Mouse (Mus musculus): Measurements from ENCODE around the gene Arid4a. TPM values are rescaled to one million over a fixed set of nuclear protein-coding genes. Genes with fewer than 3 reads are reported as not detected.

Gene Arid4a
- total RNA-seq, 1 experiment: 10.9 TPM

DNA sequence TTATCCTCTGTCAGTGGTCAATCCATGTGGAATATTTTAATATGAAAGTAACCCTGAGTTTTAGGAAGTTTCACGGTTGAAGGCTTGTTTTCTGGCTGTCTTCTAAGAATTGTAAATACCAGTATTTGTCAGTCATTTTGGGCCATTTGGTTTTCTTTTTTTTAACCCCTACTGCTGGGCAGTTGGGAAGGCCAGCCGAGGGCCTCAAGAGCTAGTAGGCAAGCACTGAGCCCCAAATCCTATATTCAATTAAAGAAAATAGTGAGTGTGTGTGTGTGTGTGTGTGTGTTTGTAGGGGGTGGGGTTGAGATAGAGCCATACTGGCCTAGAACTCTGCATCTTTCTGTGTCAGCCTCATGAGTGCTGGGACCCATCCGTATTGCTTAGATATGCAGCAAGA lies 39.9 kb upstream of the Arid4a start:
- H3K4me1 ChIP-seq (ENCODE audit: control insufficient read depth in 2 of 2, insufficient read depth in 2 of 2, low read length in 2 of 2, poor library complexity in 1 of 2): peaks cover 0 to 4% of the 10 kb centered on the region in 2 experiments; a peak in 1 of 4 replicates
- TF ChIP-seq ZNF384 (IDR thresholded peaks at IDR 0.05; ENCODE audit: low read depth, low read length): no peak
- no peak for TF ChIP-seq MAFK (IDR thresholded peaks at IDR 0.05; ENCODE audit: insufficient read depth, low read depth, low read length)
- no peak for TF ChIP-seq CHD2 (IDR thresholded peaks at IDR 0.05; ENCODE audit: low read depth, low read length)
- TF ChIP-seq HCFC1 (IDR thresholded peaks at IDR 0.05; ENCODE audit: borderline replicate concordance, insufficient read depth, low read length): no peak
- TF ChIP-seq ZC3H11A (IDR thresholded peaks at IDR 0.05; ENCODE audit: borderline replicate concordance, low read depth, low read length): no peak
- DNase-seq (ENCODE audit: low read depth, low spot score): no peak
- no peak overlapping the region; the same call in 1 of the 2 replicates for H3K27ac ChIP-seq (ENCODE audit: insufficient read depth, low read depth, low read length, poor library complexity, severe bottlenecking)
- H3K9ac ChIP-seq (ENCODE audit: insufficient read depth, low read depth, low read length, poor library complexity, severe bottlenecking): peak overlapping the region; percentile 65; the same call in 1 of the 2 replicates
- peak overlapping the region; percentile 86 to 100 for H3K4me3 ChIP-seq (ENCODE audit: insufficient read depth in 1 of 2, low read depth in 1 of 2, low read length in 2 of 2, poor library complexity in 1 of 2, severe bottlenecking in 1 of 2)
- in situ Hi-C loops (cut with MboI; ENCODE audit: low sequenced_read_pairs in 2 of 2, unreplicated experiment in 2 of 2): no loop called here
- peaks cover 7% of the 10 kb centered on the region for H3K36me3 ChIP-seq (ENCODE audit: control insufficient read depth, insufficient read depth, low read length, poor library complexity, severe bottlenecking)
- H3K9me3 ChIP-seq (ENCODE audit: control insufficient read depth, insufficient read depth, low read depth, low read length): no peaks in the 10 kb centered on the region

GRCm38 (mm10) chr12:70978345-70978744 lies 37.4 kb upstream of the Arid4a start:
- Histone ChIP-seq H3K27ac (ENCODE audit: insufficient read depth, low read depth, low read length, poor library complexity, severe bottlenecking) (no peak overlapping the region), H3K4me1 (ENCODE audit: control insufficient read depth in 2 of 2, insufficient read depth in 2 of 2, low read length in 2 of 2, poor library complexity in 1 of 2) (peaks cover 0 to 4% of the 10 kb centered on the region in 2 experiments; a peak in 1 of 4 replicates), H3K4me3 (ENCODE audit: insufficient read depth in 1 of 2, low read depth in 1 of 2, low read length in 2 of 2, poor library complexity in 1 of 2, severe bottlenecking in 1 of 2) (no peak overlapping the region), H3K36me3 (ENCODE audit: control insufficient read depth, insufficient read depth, low read length, poor library complexity, severe bottlenecking) (peaks cover 14% of the 10 kb centered on the region), H3K9me3 (ENCODE audit: control insufficient read depth, insufficient read depth, low read depth, low read length) (no peaks in the 10 kb centered on the region), H3K9ac (ENCODE audit: insufficient read depth, low read depth, low read length, poor library complexity, severe bottlenecking) (no peak overlapping the region)
- in situ Hi-C loops (cut with MboI; ENCODE audit: low sequenced_read_pairs in 2 of 2, unreplicated experiment in 2 of 2): no loop called here
- no peak for DNase-seq (ENCODE audit: low read depth, low spot score)
- TF ChIP-seq ZNF384 (IDR thresholded peaks at IDR 0.05; ENCODE audit: low read depth, low read length) (no peak), CHD2 (IDR thresholded peaks at IDR 0.05; ENCODE audit: low read depth, low read length) (no peak), HCFC1 (IDR thresholded peaks at IDR 0.05; ENCODE audit: borderline replicate concordance, insufficient read depth, low read length) (no peak), MAFK (IDR thresholded peaks at IDR 0.05; ENCODE audit: insufficient read depth, low read depth, low read length) (no peak), ZC3H11A (IDR thresholded peaks at IDR 0.05; ENCODE audit: borderline replicate concordance, low read depth, low read length) (no peak)

GRCm38 (mm10) chr12:70984855-70985550 lies 30.8 kb upstream of the Arid4a start:
- Histone ChIP-seq H3K4me3 (ENCODE audit: insufficient read depth in 1 of 2, low read depth in 1 of 2, low read length in 2 of 2, poor library complexity in 1 of 2, severe bottlenecking in 1 of 2) (no peak overlapping the region), H3K9ac (ENCODE audit: insufficient read depth, low read depth, low read length, poor library complexity, severe bottlenecking) (no peak overlapping the region), H3K36me3 (ENCODE audit: control insufficient read depth, insufficient read depth, low read length, poor library complexity, severe bottlenecking) (peaks cover 34% of the 10 kb centered on the region), H3K9me3 (ENCODE audit: control insufficient read depth, insufficient read depth, low read depth, low read length) (no peaks in the 10 kb centered on the region), H3K27ac (ENCODE audit: insufficient read depth, low read depth, low read length, poor library complexity, severe bottlenecking) (no peak overlapping the region), H3K4me1 (ENCODE audit: control insufficient read depth in 2 of 2, insufficient read depth in 2 of 2, low read length in 2 of 2, poor library complexity in 1 of 2) (no peaks in the 10 kb centered on the region)
- no peak for DNase-seq (ENCODE audit: low read depth, low spot score)
- TF ChIP-seq MAFK (IDR thresholded peaks at IDR 0.05; ENCODE audit: insufficient read depth, low read depth, low read length) (no peak), CHD2 (IDR thresholded peaks at IDR 0.05; ENCODE audit: low read depth, low read length) (no peak), HCFC1 (IDR thresholded peaks at IDR 0.05; ENCODE audit: borderline replicate concordance, insufficient read depth, low read length) (no peak), ZC3H11A (IDR thresholded peaks at IDR 0.05; ENCODE audit: borderline replicate concordance, low read depth, low read length) (no peak), ZNF384 (IDR thresholded peaks at IDR 0.05; ENCODE audit: low read depth, low read length) (no peak)
- in situ Hi-C loops (cut with MboI; ENCODE audit: low sequenced_read_pairs in 2 of 2, unreplicated experiment in 2 of 2): no loop called here

- in situ Hi-C loops (cut with MboI; ENCODE audit: low sequenced_read_pairs in 2 of 2, unreplicated experiment in 2 of 2): no loop called here
Observed at GRCm38 (mm10) chr12:70997225-70997624, 18.6 kb upstream of the Arid4a start.

More at GRCm38 (mm10) chr12:70997225-70997624, 18.6 kb upstream of the Arid4a start:
- Histone ChIP-seq H3K9me3 (ENCODE audit: control insufficient read depth, insufficient read depth, low read depth, low read length) (no peaks in the 10 kb centered on the region), H3K4me3 (ENCODE audit: insufficient read depth in 1 of 2, low read depth in 1 of 2, low read length in 2 of 2, poor library complexity in 1 of 2, severe bottlenecking in 1 of 2) (no peak overlapping the region), H3K27ac (ENCODE audit: insufficient read depth, low read depth, low read length, poor library complexity, severe bottlenecking) (no peak overlapping the region), H3K9ac (ENCODE audit: insufficient read depth, low read depth, low read length, poor library complexity, severe bottlenecking) (no peak overlapping the region), H3K36me3 (ENCODE audit: control insufficient read depth, insufficient read depth, low read length, poor library complexity, severe bottlenecking) (peaks cover 10% of the 10 kb centered on the region), H3K4me1 (ENCODE audit: control insufficient read depth in 2 of 2, insufficient read depth in 2 of 2, low read length in 2 of 2, poor library complexity in 1 of 2) (peaks cover 0 to 2% of the 10 kb centered on the region in 2 experiments; a peak in 1 of 4 replicates)
- TF ChIP-seq ZNF384 (IDR thresholded peaks at IDR 0.05; ENCODE audit: low read depth, low read length) (peak; percentile 40; the same call in 1 of the 2 replicates), HCFC1 (IDR thresholded peaks at IDR 0.05; ENCODE audit: borderline replicate concordance, insufficient read depth, low read length) (no peak), MAFK (IDR thresholded peaks at IDR 0.05; ENCODE audit: insufficient read depth, low read depth, low read length) (no peak), CHD2 (IDR thresholded peaks at IDR 0.05; ENCODE audit: low read depth, low read length) (no peak), ZC3H11A (IDR thresholded peaks at IDR 0.05; ENCODE audit: borderline replicate concordance, low read depth, low read length) (no peak)
- no peak for DNase-seq (ENCODE audit: low read depth, low spot score)

All from ES-E14 (cell line).